Mouse (Mus musculus) urinary bladder, postnatal 10 days (tissue): ENCODE measurements around the gene Kcnj9.

Experiments
- DNase-seq: peaks from one replicate; pipeline ENCODE4 v3.0.0; 2022; ENCODE audit warnings: low spot score

Kcnj9 gene

DNA sequence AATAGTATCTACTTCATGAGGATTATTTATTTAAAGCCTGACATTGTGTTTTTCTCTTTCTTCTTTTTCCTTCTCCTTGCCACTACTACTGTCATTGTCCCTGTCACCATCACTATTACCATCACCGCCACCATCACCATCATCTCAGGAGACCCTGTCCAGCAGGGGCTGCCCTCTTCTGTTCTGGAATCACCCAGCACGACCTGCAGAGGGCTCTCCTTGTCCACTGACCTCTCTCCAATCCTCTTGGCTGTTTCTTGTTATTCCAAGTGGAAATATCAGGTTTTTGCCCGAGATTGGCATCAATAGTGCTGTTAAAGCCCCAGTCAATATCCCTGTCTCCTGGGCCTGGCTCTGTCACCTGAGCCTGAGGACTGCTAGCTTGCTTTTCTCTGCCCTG lies 4.4 kb upstream of the Kcnj9 start:
- no peak for DNase-seq

DNA sequence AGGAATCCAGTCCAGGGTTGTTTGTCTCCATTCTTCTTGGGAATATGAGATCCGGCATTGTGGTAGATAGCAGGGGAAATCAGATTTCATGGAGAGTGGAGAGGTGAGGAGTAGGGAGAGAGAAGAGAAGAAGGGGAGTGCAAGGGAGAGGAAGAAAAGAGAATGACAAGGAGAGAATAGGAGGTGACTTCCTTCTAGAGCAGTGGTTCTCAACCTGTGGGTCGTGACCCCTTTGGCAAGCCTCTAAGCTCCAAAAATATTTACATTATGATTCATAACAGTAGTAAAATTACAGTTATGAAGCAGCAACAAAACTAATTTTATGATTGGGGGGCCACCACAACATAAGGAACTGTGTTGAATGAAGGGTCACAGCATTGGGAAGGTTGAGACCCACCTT lies 3.8 kb upstream of the Kcnj9 start:
- DNase-seq = no peak

DNA sequence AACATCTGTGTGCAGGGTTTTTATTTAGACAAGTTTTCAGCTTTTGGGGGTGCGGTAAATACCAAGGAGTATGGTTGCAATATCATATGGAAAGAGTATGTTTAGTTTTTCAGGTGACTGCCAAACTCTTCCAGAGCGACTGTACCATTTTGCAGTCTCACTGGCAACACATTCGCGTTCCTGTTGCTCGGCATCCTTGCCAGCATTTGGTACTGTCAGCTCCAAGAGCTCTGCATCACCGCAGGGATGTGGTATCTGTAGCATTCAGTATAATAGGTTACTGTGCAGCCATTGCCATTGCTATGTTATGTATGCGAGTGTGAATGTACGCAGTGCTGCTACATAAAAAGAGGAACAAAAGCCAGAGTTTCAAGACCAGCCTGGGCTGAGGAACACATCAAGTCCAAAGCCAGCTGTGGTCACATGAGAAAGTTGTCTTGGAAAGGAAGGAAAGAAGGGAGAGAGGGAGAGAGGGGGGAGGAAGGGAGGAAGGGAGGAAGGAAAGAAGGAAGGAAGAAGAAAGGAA lies 2.4 kb upstream of the Kcnj9 start:
- DNase-seq = no peak

DNA sequence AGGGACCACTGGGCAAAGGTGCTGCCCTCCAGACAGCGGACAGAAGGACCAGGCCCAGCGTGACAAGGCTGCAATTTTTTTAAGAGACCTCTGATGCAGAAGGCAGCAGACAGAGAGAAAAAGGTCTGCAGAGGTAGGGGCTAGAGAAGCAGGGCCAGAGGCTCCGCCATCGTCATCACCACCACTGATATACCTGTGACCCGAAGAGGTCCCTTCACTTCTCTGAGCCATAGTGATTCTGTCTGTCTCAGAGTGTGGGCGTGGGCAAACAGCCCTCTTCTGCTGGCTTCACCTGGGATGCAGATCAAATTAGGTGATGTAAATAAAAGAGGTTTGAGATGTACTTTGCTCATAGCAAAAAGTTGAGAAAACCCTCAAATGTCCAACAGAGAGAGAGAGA lies 498 bp upstream of the Kcnj9 start:
- DNase-seq = no peak

DNA sequence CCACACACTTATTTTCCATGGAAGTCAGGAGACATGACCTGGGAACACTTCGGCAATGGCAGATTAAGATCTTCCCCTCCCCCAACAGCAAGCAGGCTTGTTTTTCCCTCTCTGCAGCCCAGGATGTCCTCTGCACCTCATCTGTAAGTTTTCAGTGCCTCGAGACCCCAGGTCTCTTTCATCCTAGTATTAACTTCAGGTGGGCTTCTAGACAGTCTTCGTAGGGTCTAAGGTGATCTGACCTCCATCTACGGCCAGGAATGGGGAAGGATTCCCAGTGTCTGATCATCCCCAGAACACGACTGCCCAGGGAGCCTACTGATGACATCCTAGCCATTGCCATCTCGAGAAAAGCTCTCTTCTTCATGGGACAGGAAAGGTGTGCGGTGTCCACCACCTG lies 657 bp downstream of the Kcnj9 start:
- DNase-seq = no peak

DNA sequence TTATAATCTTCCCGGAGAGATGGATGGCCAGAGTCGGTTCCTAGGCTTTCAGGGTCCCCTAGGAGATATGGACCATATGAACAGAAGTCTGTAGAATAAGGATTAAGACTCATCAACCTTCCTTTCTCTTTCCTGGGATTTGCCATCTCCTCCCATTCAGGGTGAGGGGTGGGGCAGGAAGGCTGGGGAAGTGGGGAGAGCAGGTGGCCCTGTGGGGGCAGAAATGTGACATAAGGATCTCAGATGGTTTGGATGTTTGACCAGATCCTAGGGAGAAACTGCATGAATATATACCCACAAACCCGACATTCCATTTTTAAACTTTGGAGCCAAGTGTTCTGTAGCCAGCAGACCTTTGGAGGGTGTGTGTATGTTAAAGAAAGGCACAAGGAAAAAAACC lies 1.1 kb downstream of the Kcnj9 start:
- DNase-seq = no peak

DNA sequence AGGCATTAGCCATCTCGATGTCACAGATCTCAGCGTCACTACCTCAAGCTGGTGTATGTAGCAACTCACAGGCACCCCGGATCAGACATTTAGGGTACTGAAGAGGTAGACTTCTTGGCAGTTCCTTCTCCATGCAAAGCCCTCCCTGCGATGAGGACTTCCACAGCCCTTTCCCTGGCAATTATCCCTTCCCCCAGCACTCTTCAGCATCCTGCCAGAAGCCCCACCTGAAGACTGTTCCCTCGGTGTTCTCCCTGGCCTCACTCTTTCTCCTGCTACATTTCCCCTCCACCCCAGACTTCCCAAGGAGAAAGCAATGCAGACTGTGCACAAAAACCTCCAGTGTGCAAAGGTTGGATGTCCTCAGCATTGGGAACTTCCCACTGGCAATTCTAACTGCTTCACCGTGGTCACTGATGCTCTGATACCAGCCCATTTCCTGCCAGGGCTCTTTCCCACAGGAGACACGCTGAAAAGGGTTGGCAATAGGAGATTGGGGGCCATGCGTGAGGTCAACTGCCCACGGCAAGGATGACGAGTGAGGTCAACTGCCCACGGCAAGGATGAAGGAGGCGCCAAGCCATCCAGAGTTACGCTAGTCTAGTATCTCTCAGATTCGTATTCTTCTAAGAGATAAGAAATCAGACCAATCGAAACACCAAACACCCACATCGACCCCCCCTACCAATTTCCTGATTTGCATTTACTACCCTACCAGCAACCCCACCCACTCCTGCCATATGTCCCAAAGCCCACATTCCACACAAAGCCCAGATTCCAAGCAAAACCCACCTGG lies 1.7 kb downstream of the Kcnj9 start:
- DNase-seq = no peak

DNA sequence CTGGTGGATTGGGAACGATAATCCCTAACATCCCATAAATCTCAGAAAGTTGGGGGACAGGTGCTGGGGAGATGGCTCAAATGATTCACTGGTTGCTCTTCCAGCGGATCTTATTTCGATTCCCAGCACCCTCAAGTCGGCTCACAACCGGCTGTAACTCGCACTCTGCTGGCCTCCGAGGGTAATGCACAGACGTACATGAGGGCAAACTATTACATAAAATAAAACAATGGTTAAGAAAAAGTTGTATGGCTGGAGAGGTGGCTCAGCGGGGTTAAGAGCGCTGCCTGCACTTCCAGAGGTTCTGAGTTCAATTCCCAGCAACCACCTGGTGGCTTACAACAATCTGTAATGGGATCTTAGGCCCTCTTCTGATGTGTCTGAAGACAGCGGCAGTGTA lies 2.4 kb downstream of the Kcnj9 start:
- DNase-seq = no peak

DNA sequence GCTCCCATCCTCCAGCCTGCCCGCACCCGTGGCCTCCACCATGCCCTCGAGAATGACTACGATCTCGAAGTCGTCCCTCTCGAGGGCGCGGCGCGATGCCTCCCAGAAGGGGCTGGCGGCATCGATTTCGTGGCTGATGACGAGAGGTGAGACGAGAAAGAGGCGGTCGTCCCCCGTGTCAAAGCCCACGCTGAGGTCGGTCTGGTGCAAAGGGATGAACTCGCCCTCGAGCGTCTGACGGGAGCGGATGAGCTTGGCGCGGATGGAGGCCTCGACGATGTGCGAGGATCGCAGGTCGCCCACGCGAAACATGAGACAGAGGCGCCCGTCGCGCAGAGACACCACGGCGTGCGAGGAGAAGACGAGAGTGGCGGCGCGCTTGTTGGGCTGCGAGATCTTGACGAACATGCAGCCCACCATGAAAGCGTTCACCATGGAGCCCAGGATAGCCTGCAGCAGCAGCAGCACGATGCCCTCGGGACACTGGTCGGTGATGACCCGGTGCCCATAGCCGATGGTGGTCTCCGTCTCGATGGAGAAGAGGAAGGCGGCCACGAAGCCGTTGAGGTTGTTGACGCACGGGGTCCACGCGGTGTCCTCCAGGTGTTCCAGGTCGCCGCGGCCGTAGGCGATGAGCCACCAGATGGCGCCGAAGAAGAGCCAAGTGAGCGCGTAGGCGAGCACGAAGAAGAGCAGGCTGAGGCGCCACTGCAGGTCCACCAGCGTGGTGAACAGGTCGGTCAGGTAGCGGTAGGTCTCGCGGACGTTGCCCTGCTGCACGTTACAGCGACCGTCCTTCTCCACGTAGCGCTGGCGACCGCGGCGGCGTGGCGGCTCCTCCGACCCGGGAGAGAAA lies 3.2 kb downstream of the Kcnj9 start:
- no peak for DNase-seq

DNA sequence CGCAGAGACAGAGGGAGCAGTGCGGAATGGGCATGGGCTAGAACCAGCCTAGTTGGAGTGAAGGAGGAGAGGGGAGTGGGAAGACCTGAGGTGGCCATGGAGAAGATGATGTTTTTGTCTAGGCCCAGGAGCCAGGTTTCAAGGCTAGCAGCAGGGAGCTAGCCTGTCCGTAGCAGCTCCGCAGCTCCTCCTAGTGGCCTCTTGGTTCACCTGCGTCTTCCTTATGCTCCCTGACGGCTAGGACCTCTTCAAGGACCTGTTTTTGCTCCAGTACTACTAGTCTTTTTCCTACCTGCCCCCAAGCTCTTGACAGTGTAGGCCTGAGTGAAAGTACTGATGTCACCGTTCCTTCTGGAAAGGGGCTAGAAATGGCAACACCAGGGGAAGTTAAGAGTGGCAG lies 4.4 kb downstream of the Kcnj9 start:
- DNase-seq = peak; percentile 40

DNA sequence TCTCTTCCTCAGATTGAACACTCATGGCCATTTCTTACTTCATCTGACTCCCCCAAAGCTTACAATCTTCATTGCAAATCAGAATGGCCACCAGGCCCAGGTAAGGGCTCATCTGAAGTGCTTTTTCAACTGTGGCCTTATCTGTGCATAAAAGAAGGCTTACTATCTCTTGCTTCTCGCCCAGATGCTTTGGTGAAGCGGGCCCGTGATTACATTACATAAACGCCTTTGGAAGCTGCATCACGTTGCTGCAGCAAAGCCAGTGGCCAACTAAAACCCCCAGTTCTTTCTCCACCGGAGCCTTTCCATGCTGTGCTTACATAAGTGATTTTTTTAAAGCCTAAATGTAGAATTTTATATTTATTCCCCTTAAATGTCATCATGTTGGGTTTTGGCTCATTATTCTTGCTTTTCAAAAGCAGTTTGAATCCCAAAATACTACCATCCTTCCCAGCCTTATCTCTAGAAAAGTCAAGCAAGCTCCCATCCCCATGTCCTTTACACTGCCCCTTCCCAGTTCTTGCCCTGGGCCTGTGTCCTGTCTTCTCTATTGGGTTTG lies 5.2 kb downstream of the Kcnj9 start:
- DNase-seq = no peak

DNA sequence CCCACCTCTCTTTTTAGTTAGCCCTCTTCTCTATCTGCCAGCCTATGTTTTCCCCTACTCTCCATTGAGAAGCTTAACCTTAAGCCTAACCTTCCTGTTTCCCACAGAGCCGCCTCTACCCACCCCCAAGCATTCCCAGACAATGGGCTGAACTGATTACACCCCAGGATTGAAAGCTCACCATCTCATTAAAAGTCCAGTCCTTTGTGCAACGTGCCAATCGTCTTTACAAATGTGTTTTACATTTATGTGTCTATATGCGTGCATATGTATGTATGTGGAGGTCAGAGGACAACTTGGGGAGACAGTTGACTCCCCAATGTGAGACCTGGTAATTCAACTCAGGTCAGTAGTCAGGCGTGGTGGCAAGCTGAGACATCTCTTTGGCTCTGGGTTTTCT lies 5.8 kb downstream of the Kcnj9 start:
- no peak for DNase-seq

DNA sequence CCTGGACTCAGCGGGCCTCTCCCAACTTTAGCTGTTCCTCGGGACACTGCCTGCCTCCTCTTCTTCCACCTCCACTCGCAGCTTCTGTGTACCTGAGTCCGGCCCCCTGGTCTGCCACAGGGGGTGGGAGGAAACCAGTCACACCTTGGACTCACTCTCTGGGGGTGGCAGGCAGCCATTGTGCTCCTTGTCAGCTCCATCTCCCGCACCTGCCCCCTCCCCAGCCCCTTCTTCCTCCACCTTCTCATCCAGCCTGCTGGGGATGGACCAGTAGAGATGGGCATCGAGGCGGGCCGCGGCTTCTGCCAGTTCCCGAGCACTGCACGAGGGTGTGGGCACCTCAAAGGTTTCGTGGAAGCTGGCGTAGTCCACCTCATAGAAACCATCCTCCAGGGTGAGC lies 6.4 kb downstream of the Kcnj9 start:
- DNase-seq = no peak

DNA sequence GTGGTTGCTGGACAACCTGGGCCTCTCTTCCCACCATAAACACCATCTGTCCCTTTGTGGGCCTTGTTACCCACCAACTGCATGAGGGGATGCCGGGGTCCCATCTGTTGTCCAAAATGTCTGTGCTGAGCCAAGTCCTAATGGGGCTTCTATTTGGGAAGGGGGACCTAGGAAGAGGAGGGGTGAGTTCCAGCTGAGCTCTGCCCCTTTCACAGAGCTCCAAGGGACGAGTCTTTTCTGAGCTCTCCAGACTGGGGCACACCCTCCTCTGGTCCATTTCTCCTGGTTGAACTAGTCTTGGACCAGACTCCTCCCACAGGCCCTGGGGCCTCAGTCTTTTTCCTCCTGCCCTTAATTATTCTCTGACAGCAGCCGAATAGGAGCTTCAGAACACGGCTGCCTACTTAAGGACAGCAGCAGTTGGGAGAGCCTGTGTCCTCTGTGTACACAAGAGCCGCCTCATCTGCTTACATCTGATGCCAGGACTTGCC lies 9.2 kb downstream of the Kcnj9 start:
- DNase-seq = no peak

DNA sequence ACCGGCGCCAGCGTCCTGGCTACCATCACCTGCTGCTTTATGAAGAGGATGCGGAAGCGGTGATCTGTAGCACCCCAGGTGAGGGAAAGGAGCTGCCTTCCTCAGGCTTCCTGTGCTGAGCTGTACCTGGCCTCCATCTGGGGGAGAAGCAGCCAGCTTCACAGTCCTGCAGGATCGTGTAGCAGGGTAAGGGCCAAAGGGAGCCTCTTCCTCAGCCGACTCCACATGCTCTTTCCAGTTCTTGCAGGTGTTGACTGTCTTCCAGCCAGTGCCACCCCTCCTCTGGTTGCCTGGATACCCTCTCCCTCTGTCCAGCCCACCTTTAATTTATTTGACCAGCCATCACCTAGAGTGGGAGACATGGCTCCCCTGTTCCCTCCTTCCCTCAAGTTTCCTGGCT lies 9.8 kb downstream of the Kcnj9 start:
- no peak for DNase-seq

DNA sequence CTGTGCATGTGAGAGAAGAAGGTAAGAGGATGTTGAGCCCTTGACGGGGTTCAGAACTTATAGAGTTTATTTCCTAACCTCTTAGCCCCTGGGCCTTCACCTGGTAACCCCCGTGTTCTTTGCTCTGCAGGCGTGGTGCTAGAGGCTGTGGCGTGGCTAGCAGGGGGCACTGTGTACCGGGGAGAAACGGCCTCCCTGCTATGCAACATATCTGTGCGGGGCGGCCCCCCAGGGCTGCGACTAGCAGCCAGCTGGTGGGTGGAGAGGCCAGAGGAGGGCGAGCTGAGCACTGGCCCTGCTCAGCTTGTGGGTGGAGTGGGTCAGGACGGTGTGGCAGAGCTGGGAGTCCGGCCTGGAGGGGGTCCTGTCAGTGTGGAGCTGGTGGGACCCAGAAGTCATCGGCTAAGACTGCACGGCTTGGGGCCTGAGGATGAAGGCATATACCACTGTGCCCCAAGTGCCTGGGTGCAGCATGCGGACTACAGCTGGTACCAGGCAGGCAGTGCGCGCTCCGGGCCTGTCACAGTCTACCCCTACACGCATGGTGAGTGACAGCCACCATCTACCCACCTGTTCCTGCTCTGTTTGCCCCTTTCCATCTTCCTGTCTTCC lies 10.6 kb downstream of the Kcnj9 start:
- DNase-seq = no peak

DNA sequence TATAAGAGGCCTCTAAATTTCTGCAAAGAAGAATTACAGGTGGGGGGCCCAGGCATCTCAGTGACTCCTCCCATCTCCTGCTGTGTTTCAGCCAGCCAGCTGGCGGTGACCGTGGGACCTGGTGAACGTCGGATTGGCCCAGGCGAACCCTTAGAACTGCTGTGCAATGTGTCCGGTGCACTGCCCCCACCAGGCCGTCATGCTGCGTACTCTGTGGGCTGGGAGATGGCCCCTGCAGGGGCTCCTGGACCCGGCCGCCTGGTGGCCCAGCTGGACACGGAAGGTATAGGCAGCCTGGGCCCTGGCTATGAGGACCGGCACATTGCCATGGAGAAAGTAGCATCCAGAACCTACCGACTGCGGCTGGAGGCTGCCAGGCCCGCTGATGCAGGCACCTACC lies 11.2 kb downstream of the Kcnj9 start:
- DNase-seq = no peak

DNA sequence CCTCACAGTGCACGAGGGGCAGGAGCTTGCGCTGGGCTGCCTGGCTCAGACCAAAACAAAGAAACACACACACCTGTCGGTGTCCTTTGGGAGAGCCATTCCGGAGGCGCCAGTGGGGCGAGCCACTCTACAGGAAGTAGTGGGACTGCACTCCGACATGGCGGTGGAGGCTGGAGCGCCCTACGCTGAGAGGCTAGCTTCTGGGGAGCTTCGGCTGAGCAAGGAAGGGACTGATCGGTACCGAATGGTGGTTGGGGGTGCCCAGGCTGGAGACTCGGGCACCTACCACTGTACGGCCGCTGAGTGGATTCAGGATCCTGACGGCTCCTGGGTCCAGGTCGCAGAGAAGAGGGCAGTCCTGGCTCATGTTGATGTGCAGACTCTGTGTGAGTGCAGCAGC lies 11.7 kb downstream of the Kcnj9 start:
- DNase-seq = no peak

DNA sequence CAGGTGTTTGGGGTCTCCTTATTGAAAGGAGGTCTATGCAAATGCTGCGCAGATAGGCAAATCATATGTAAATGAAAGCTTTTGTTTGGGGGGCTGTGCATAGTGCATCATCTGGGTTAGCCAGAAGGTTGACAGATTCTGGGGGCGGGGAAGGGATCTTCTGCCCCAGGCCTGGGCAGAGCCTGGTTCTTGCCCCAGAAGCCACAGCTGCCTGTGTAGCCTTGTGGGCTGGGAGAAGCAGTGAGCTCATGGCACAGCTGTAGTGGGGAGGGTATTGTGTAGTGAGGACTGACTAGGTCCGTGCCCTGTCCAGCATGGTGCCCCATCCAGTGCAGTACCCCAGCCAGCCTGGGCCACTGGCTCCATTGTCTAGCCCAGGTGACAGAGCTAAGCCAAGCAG lies 14.2 kb downstream of the Kcnj9 start:
- DNase-seq = no peak

DNA sequence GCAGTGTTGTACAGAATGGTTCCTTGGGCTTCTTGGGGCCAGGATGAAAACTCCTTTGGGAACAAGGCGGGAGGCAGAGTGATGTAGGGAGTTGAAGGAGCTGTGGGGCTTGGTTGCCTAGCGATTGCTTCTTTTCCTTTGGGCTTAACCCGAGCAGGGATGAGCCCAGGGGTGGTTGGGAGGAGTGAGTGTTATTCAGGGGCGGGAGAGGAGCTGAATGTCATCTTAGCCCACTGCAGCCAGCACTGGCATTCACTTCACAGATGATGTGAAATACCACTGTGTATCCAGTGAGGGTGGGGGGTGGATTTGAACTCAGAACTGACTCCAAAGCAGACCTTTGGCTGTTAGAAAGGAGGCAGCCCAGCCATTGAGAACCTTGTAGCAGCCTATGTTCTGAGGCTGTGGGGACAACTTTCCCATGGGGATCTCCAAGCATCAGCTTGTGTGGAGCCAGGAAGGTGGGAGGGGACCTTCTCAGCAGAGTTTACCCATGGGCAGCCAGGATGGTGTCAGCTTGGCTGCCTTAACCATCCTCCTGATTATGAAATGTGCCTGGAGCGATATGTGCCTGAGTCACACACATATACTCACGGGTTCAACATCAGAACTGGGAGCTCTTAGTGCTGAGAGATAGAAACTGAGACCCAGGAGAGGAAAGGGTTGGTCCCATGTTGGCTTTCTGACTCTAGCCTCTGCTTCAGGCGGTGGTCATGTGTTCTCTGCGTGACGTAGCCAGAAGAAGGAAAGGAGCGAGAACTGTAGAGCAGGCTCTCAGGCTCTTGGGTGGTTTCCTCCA lies 15.3 kb downstream of the Kcnj9 start:
- DNase-seq = no peak

DNA sequence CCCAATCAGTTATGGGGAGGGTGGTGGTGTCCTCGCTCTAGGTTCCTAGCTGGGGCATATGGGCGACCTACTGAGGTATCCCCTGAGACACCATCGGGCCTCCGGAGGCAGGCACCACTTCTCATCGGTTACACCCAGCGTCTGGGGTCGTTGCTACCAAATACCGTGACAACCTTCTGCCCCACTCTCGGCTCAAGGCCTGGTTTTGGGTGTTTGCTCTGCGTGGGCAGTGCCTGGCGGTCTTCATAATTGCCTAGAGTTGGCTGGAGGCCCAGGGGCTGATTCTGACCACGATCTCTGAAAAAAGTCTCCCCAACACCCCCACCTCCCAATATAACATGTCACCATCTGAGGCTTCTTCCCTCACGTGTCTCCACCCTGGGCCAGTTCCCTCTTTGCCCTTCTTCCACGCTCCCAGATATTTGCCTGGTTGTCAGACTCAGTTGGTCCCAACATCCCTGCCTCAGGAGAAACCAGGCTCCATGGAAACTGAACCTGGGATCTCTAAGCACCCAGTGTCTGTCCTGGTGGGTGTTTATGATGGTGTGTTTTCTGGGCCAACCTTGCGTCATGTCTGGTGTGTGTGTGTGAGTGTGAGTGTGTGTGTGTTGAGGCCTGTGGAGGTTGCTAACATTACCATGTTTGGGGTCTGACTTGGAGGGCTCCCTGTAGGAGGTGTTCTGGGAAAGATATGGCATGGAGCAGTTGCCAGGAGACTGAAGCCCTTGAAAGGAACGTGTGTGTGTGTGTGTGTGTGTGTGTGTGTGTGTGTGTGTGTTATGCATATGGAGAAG lies 16.2 kb downstream of the Kcnj9 start:
- no peak for DNase-seq
